Mouse (Mus musculus) ES-Bruce4 (cell line): ENCODE measurements at regions not wholly inside any gene's neighbourhood (a gene's known extent, or its start where the extent isn't known, plus 50 kb on each side); places are given as distances from the start of the nearest gene placed in this dataset.

Experiments used
- H3K27ac ChIP-seq: 2 replicates; pipeline ENCODE4 v1.5.1; 2012; ENCODE audit warnings: low read length, inconsistent platforms; ENCODE audit not compliant: insufficient read depth
- H3K27me3 ChIP-seq: 2 replicates; pipeline ENCODE4 v1.6.1; 2012; ENCODE audit warnings: mild to moderate bottlenecking, low read length, inconsistent platforms; ENCODE audit not compliant: control insufficient read depth, poor library complexity, insufficient read depth, severe bottlenecking
- H3K36me3 ChIP-seq: 2 replicates; pipeline ENCODE4 v1.6.1; 2012; ENCODE audit warnings: inconsistent platforms, mild to moderate bottlenecking, low read length, moderate library complexity; ENCODE audit not compliant: control insufficient read depth, poor library complexity, insufficient read depth, severe bottlenecking
- H3K4me1 ChIP-seq: one replicate; pipeline ENCODE4 v1.8.1; 2011; ENCODE audit warnings: low read length; ENCODE audit not compliant: control insufficient read depth, insufficient read depth
- H3K4me3 ChIP-seq: 2 replicates; pipeline ENCODE4 v1.5.1; 2011; ENCODE audit warnings: low read depth, mild to moderate bottlenecking, low read length
- H3K9ac ChIP-seq: 2 replicates; pipeline ENCODE4 v1.6.1; 2012; ENCODE audit warnings: low read depth, mild to moderate bottlenecking, inconsistent platforms; ENCODE audit not compliant: poor library complexity, severe bottlenecking
- H3K9me3 ChIP-seq: replicated peaks from 2 replicates; pipeline ENCODE4 v1.6.1; 2012; ENCODE audit warnings: mild to moderate bottlenecking, low read length, inconsistent platforms; ENCODE audit not compliant: control insufficient read depth, poor library complexity, insufficient read depth, severe bottlenecking
- CTCF ChIP-seq: IDR thresholded peaks from one replicate; pipeline ENCODE4 v1.8.1; 2011; ENCODE audit warnings: low read depth, low read length
- EP300 ChIP-seq: IDR thresholded peaks from 2 replicates; pipeline ENCODE4 v1.6.1; 2011; ENCODE audit warnings: low read depth, low read length; ENCODE audit not compliant: insufficient read depth
- POLR2A ChIP-seq: IDR thresholded peaks from one replicate; pipeline ENCODE4 v1.8.1; 2011; ENCODE audit warnings: low read length; ENCODE audit not compliant: insufficient read depth

DNA sequence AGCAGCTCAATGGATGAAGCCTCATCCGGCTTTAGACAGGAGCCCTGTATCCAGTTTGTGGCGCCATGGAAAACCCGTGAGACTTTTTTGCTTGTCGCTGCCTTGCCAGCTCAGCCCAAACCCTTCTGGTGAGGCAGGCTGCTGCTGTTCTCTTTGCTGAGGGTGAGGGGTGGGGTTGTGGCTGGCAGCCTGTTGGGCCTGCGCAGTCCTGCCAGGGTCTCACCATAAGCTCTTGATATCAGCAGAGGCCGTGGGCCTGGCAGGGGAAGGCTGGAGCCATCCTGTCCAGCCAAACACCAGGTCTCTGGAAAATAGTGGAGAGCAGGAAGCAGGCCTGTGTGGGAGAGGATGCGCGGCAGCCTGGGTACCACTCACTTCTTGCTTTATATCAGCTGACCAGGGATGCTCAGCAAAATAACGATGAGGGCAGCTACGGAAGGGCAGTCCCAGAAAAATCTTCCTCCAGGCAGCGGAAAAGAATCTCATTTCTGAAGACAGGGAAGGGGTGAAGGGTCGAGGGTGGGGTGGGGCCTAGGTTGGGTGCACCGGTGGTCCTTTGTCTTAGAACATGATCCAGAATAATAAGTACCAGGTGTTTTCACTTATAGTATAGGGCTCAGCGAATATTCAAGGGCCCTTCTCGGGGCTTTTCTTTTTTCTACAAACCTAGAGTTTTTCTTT is 73.4 kb upstream of the Medag start:
- H3K4me3 ChIP-seq: no peak overlapping the region
- H3K36me3 ChIP-seq: no peaks in the 10 kb centered on the region
- no peak overlapping the region for H3K9ac ChIP-seq
- no peaks in the 10 kb centered on the region for H3K4me1 ChIP-seq
- 0 out of 2 replicates have a peak, but pooled peaks cover 7% of the 10 kb centered on the region for H3K9me3 ChIP-seq
- no peak overlapping the region for H3K27ac ChIP-seq
- no peaks in the 10 kb centered on the region for H3K27me3 ChIP-seq
- TF ChIP-seq CTCF: no peak
- no peak for TF ChIP-seq EP300
- no peak for TF ChIP-seq POLR2A

DNA sequence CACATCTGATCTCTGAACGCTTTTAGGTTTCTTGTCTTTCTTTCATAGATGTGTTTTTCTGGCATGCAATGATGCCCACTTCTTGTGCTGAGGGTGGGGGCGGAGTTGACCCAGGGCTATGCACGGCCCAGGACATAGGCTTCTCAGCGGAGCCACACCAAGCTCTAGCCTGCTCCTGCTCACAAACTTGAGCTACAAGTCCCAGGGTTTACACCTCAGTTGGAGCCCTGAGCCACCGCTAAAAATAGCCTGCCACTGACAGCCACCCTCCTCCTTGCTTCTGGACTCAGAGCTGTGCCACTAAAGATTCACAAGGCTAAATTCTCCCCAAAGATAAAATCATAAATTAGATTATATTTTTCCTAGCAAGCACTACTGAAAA is 72.9 kb upstream of the Medag start:
- TF ChIP-seq POLR2A (no peak), EP300 (no peak), CTCF (no peak)
- no peaks in the 10 kb centered on the region for H3K4me1 ChIP-seq
- H3K4me3 ChIP-seq: no peak overlapping the region
- no peak overlapping the region for H3K27ac ChIP-seq
- no peaks in the 10 kb centered on the region for H3K27me3 ChIP-seq
- no peak overlapping the region for H3K9ac ChIP-seq
- H3K9me3 ChIP-seq: 0 out of 2 replicates have a peak, but pooled peaks cover 3% of the 10 kb centered on the region
- no peaks in the 10 kb centered on the region for H3K36me3 ChIP-seq

DNA sequence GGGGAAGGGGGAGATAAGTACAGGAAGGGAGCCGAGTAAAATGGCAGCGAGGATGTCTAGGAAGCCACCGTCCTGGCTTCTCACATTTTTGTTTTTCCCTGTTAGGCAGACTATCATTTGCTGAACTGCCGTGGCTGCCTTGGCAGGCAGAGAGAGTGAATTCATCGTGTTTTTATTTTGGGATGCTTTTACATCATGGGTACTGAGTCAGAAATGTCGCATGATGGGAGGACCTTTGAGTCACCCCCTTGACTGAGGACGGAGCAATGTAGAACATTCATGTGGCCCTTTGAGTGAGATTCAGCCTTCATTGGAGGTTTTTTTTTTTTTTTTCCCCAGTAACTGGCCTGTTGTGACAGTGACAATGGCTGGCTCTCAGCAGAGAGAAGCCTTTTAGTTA is 71.2 kb upstream of the Medag start:
- no peak for TF ChIP-seq EP300
- no peak for TF ChIP-seq POLR2A
- no peak for TF ChIP-seq CTCF
- Histone ChIP-seq H3K27me3 (no peaks in the 10 kb centered on the region), H3K9ac (no peak overlapping the region), H3K4me3 (no peak overlapping the region), H3K4me1 (no peaks in the 10 kb centered on the region), H3K27ac (no peak overlapping the region), H3K9me3 (no peaks in the 10 kb centered on the region), H3K36me3 (no peaks in the 10 kb centered on the region)

DNA sequence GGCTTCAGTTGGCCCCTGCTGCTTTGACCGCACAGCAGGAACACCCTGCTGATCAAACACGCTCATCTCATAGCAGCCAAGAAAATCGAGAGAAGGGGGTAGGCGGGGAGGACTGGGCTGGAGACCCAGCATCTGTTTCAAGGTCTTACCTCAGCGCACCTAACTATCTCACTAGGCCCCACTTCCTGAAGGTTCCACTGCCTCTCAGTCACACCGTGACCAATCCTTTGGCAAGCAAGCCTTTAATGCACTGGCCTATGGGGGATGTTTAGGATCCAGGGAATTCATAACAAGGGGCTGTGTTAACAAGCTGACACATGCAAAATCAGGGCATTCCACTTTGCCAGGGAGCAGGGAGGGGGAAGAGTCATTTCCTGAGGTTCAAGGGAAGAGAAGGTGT is 70.1 kb upstream of the Medag start:
- no peak for TF ChIP-seq CTCF
- no peak for TF ChIP-seq EP300
- TF ChIP-seq POLR2A: no peak
- H3K27me3 ChIP-seq: no peaks in the 10 kb centered on the region
- H3K36me3 ChIP-seq: no peaks in the 10 kb centered on the region
- no peaks in the 10 kb centered on the region for H3K4me1 ChIP-seq
- no peak overlapping the region for H3K27ac ChIP-seq
- H3K4me3 ChIP-seq: no peak overlapping the region
- H3K9ac ChIP-seq: no peak overlapping the region
- no peaks in the 10 kb centered on the region for H3K9me3 ChIP-seq

DNA sequence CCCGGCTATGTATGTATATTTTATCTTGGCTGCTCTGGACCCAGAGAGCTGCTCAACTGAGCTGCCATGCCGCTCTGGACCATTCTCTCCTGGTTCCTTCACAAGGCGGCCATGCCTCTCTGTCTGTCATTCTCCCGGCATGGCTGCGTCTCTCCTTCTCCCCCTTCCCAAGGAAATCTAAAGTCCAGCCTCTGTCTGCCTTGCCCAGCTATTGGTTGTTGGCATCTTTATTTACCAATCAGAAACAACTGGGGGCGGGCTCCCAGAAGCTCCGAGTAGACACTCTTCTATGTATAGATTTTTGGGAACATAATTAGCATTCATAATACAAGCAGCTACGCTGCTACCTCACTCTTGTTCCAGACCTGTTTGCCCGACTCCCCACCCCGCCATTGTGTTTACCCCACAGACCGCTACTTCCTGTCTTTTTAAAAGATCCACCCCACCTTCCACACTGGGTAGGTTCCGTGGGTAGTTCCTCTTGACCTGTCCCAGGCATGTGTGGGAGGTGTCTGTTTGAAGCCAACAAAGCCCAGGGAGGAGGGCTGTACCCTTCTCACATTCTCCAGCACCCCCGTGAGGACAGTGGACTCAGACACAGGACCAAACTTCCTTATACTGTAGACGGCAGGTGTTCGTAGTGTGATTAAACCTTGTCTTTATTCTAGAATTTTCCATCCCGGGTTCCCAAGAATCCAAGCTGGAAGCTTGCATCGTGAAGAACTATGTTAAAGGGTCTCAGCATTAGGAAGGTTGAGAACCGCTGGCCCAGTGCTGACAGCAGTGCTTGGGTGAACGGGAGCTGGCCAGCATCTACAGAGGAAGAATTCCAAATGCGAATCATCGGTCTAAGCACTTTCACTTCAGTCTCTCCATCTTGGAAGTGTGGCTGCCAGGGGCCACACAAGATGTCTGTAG is 67.7 kb upstream of the Medag start:
- Histone ChIP-seq H3K9me3 (no peaks in the 10 kb centered on the region), H3K27me3 (no peaks in the 10 kb centered on the region), H3K27ac (no peak overlapping the region), H3K4me1 (no peaks in the 10 kb centered on the region), H3K4me3 (no peak overlapping the region), H3K9ac (no peak overlapping the region), H3K36me3 (no peaks in the 10 kb centered on the region)
- TF ChIP-seq CTCF (no peak), EP300 (no peak), POLR2A (no peak)

DNA sequence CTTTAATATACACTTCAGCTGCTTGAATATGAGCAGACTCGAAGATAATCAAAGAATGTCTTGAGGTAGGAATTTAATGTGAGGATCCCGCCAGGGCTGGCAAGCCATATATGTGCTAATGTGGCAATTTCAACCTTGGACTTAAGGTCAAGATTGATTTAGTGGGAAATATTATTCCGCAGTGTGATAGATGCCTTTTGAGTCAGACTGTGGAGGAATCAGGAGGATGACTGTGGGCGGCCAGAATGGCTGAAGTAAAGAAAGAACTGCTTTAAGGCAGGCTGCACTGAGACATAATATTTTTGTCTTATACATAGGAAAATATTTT is 67.1 kb upstream of the Medag start:
- no peaks in the 10 kb centered on the region for H3K27me3 ChIP-seq
- H3K27ac ChIP-seq: no peak overlapping the region
- TF ChIP-seq EP300 (no peak), CTCF (no peak), POLR2A (no peak)
- no peaks in the 10 kb centered on the region for H3K4me1 ChIP-seq
- no peaks in the 10 kb centered on the region for H3K9me3 ChIP-seq
- no peak overlapping the region for H3K9ac ChIP-seq
- H3K36me3 ChIP-seq: no peaks in the 10 kb centered on the region
- no peak overlapping the region for H3K4me3 ChIP-seq
